Mouse (Mus musculus) frontal cortex, postnatal 25 days (tissue): Measurements from ENCODE around the gene Bcat2.
"Not testable (repeated sequence)": the region's sequence is repeated elsewhere in the genome, so short reads cannot be mapped to it uniquely, and the experiment has no call there.

Source experiments
- DNase-seq, 2 experiments: peaks; one replicate each; pipeline ENCODE4 v3.0.0; 2022; ENCODE audit warnings: low spot score in 2 of 2

Gene Bcat2

GRCm38 (mm10) chr7:45570103-45570741 is at the start of gene Bcat2:
Bcat2 (plus strand) TSS chr7:45570153.
- peak; percentile 39 to 43 for DNase-seq

GRCm38 (mm10) chr7:45520605-45521004 is 49.3 kb upstream of the Bcat2 start:
- no peak for DNase-seq

DNA sequence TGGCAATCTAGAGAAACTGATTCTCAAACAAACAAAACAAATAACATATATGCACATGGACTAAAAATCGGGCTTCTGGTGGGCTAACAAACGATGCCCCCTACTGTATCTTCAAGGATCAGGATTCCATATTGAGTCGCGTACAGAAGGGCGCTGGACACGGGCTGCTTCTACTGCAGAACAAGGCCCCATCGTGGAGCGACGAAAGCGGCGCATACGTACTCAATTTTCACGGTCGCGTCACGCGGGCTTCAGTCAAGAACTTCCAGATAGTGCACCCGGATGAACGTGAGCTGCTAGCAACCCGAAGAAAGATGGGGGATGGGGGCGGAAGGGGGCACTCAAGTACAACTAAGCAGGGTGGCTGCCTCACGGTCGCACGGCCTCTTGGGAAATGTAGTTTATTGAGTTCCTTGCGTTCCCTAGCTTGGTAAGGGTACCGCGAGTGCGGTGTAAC is 48.2 kb upstream of the Bcat2 start:
- DNase-seq, result peak; percentile 79

DNA sequence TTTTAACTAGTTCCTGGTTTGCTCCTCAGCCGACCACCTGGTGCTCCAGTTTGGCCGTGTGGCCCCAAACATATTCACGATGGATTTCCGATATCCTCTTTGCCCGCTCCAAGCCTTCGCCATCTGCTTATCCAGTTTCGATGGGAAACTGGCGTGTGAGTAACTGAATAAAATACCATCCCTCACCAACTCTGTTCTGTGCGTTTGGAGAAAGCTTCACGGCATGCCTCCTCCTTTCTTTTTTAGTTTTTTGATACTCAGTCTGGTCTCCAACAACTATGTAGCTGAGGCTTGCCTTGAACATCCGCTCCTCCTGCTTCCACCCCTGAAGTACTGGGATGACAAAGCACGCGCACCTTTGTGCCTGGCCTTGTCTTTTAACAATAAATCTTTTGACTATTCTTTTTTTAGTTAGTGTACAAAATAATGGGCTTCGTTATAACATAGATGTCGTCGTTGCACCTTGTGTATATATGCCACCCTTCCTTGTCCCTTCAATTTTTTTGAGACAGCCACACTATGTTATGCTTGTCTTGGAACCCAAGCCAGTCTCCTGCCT is 47.7 kb upstream of the Bcat2 start:
- DNase-seq, result no peak

- no peak for DNase-seq
Observed at GRCm38 (mm10) chr7:45522957-45523676, 46.8 kb upstream of the Bcat2 start.

DNA sequence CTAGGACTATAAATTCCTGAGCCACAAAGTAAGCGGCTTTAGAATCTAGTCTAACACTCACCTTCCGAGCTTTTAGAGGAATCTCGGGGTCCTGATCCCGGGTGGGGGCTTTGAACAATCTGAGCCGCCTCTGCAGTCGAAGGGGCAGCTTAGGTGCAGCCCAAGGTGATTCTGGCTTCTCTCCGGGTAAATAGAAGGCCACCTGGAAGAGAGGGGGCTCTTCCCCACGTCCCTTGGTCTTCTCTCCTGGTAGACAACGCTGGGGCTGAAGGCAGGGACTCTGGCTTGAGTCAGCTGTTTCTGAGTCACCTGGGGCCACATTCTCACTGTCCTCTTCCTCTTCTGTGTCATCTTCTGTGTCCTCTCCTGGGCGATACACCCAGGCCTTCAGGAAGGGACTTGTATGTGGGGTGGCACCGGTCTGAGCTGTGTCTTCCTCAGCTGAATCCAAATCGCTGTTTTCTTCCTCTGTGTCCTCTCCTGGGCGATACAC is 46.2 kb upstream of the Bcat2 start:
- no peak for DNase-seq

DNA sequence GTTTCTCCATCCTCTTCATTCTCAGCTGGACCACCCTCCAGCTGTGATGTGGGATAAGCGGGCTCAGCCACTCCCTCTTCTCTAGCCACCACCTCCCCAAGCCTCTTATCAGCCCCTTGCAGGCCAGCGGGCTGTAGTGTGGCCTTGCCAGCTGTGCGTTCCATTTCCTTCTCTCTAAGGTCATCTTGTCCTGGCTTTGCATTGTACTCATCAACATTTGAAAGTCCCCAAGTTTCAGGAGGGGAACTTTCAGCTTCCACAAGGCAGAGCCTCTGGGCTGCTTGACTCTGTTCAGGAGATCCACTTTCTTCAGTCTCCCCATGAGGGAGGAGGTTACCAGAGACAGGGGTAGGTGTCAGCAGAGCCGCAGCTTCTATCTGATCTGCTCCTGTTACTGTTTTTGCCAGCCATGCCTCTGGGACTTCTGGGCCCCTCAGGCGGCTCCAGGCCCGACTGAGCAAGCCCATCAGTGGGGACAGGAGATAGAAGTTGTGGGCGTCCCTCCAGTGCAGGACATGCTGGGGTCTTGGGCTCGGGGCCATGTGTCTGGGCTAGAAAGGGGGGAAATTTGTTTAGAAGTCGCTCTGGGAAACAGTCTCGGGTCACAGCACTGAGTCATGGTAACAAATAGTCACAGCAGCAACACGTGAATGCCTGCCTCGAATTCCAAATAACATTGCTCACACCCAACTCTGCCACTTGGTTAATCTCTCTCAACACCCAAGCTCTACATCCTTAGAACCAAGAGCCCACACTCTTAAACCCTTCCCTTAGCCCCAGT is 44.9 kb upstream of the Bcat2 start:
- DNase-seq, result no peak

DNA sequence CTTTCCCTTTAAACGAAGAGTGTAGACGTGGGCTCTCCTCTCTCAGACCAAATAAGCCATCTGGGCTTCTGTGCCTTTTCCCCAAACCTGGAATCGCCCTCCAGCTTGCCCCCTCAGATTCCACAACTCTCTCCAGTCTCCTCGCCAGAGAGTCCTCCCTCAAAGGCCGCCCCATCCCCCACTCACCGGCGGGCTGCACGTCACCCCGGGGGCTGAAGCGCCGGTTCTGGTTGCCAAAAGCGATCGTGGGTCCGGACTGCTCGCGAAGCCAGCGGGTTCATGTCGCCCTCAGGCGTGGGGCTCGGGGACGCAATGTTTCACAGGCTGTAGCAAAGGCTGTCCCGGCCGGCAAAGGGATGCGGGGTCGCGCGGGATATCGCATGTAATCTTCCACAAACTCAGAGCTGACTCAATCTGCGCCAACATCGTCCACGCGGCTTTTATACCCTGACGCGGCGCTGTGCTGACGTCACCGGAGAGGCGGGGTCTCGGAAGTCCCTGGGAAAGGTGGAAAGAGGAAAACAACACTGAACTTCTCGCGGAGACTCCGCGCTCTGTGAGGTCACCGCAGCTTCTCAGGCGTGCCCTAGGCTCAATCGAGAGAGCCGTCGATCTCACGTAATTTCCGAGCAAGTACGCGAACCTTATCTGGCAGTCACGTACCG is 44.0 kb upstream of the Bcat2 start, which contains the start of the genes Ppp1r15a and Plekha4:
Gene Ppp1r15a (minus strand): TSS at position 460 of the 665 bp plus-strand sequence.
Gene Plekha4 (plus strand): TSS at position 522 of the 665 bp plus-strand sequence.
- peak; percentile 96 for DNase-seq

GRCm38 (mm10) chr7:45526474-45527120 is 43.4 kb upstream of the Bcat2 start:
- no peak for DNase-seq

DNA sequence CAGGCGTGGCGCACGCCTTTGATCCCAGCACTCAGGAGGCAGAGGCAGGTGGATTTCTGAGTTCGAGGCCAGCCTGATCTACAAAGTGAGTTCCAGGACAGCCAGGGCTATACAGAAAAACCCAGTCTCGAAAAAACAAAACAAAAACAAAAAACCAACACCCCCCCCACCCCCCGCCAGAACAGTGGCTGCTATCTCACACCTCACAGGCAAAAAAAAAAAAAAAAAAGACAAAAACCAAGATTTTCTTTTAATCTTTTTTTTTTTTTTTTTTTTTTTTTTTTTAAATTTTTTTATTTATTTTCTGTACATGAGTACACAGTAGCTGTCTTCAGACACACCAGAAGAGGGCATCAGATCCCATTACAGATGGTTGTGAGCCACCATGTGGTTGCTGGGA is 42.8 kb upstream of the Bcat2 start:
- not testable (repeated sequence) for DNase-seq

DNA sequence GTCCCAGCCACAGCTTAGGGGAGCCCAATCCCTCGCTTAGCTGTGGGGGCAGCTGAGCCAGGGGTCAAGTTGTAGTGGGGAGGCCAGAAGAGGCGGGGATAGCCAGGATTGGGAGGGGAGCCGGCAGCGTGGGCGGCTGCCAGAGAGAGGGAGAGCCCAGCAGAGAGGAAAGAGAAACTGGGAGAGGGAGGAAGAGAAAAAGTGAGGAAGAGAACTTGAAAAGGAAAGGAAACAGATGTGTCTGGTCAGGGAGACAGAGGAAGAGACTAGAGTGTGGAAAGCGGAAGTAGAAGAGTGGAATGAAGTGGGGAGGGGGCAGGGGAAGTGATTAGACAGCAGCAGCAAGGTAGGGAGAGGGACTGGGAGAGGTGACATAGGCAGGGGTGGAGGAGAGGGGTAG is 40.5 kb upstream of the Bcat2 start:
- DNase-seq, result no peak

- DNase-seq, result no peak
Observed at GRCm38 (mm10) chr7:45530643-45531042, 39.3 kb upstream of the Bcat2 start.

DNA sequence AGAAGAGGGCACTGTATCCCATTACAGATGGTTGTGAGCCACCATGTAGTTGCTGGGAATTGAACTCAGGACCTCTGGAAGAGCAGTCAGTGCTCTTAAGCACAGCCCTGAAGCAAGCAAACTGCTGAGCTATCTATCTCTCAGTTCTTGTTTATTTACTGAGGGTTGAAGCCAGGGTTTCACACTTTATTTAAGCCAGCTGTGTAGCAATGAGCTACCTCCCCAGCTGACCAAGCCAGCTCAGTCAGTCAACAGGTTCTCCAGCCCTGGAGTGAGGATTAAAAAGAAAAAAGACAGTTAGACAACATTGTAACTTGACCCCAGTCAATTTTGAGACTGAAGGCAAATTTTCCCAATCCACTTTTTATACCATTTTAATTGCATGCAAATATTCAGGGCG is 34.3 kb upstream of the Bcat2 start:
- DNase-seq, result no peak

DNA sequence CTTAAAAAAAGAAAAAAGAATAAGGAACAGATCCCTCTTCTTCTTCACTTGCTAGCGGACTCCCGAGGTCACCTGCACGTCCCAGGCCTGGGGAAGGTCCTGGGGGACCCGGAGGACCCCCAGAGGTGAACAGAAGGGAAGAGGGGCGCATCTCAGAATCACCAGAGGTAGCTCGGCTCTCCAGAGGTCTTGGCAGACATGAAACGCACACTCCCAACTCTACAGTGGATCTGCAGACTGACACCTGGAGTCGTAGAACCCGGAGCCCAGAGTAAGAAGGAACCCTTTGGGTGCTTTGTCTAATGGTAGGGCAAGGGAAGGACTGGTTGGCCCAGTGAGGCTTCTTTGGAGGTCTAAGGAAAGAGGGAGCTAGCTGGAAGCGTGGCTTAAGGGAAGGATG is 32.4 kb upstream of the Bcat2 start:
- DNase-seq, result no peak

- DNase-seq, result peak; percentile 24 to 37
Observed at GRCm38 (mm10) chr7:45538163-45539041, 31.6 kb upstream of the Bcat2 start.

DNA sequence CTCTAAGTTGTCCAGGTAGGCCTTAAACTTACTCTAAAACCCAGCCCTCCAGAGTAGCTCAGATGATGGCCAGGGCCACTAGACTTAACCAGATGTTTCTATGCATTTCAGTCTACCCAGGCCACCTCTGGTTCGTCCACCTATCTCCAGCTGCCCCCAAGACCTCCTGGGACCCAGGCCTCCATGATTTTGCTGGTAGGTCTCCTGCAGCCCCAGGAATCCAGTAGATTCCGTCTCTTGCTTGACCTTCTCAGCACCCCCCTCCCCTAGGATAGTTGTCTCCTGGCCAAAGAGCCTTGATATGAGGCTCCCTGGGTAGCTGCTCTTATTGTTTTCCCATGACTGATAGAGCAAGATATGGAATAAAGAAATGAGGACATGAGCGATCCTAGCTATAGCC is 30.9 kb upstream of the Bcat2 start:
- no peak for DNase-seq

GRCm38 (mm10) chr7:45540213-45540612 is 29.7 kb upstream of the Bcat2 start:
- no peak for DNase-seq

- no peak for DNase-seq
Observed at GRCm38 (mm10) chr7:45544525-45544924, 25.4 kb upstream of the Bcat2 start.

- DNase-seq, result no peak
Observed at GRCm38 (mm10) chr7:45549641-45550436, 20.1 kb upstream of the Bcat2 start.
